Mouse (Mus musculus): ENCODE results near the gene Hic2.
A peak's percentile ranks its signal among the peaks of the same experiment; 100 is the strongest.

Gene Hic2

GRCm38 (mm10) chr16:17276164-17277151, 43.1 kb downstream of the Hic2 start:
- DNase-seq (ENCODE audit: low spot score), result peak; percentile 89

GRCm38 (mm10) chr16:17277342-17278211, 44.2 kb downstream of the Hic2 start:
- DNase-seq (ENCODE audit: low spot score), result no peak

DNA sequence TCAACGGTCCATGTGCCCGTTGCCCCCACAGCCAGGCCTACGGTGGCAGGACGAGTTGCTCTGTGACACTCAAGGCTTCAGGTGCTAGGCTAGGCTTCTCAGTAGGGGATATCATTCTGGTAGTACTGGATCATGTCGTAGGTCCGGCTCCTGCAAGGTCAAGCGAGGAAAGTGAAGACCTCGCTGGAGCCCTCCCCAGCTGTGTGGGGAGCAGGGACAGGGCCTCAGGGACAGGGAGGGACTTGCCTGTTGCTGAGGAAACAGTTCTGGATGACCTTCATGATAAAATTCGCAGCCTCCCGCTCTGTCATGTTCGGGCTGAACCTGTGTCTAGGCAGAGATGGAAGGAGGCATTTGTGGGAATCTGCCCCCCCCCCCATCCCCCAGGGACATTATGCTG, 47.1 kb downstream of the Hic2 start:
- no peak for DNase-seq (ENCODE audit: low spot score)

DNA sequence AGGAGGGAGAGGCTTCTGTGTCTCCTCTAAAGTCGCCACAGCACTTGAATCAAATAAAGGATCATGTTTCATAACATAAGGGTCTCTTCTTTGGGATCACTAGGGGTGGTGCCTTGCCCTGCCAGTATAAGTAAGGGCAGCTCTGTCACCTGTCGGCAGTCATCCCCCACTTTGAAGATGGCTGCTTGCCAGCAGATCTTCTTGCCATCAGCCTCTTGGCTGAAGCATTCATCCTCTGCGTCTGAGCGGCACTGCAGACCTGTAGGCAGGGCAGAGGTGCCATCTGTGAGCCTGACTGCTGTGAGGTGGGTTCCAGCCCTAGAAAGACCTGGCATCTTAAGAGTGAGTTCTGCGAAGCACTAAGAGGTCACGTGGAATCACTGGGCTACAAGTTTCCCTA, 49.8 kb downstream of the Hic2 start:
- no peak for DNase-seq (ENCODE audit: low spot score)

GRCm38 (mm10) chr16:17287103-17287502, 53.7 kb downstream of the Hic2 start:
- no peak for DNase-seq (ENCODE audit: low spot score)

DNA sequence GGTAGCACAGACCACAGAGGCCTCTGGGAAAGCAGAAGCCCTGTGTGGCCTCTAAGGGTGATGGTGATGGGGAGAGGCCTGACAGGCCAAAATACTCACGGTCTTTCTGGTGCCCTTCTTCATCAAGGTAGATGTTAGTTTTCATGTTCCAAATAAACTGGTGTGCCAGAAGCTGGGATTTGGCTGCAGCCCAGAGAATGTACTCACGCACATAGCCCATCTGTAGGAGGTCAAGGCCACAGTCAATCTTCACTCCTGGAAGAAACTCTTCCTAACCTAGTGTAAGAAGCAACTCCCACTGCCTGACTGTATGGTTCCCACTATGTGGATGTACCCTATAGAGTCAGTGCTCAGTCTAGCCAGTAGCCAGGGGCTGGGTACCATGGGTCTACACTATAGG, 57.6 kb downstream of the Hic2 start:
- DNase-seq (ENCODE audit: low spot score), result no peak

DNA sequence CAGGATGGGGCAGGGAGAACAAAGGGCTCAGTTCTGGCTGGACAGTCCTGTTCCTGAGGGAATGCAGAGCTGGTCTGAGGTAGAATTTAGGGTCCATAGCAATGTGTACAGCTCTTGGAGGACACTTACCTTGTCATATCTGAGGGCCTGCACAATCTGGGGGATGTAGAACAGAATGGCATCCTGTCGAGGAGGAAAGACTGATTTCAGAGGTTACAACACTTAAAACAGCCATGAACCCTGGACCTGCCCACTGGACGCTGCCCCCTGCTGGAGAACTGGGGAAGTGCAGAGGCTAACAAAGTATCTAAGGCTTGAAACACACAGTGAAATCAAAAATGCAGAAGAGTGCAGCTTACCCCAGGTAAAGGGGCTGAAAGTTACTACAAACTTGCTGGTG, 59.4 kb downstream of the Hic2 start:
- peak; percentile 45 for DNase-seq (ENCODE audit: low spot score)

DNA sequence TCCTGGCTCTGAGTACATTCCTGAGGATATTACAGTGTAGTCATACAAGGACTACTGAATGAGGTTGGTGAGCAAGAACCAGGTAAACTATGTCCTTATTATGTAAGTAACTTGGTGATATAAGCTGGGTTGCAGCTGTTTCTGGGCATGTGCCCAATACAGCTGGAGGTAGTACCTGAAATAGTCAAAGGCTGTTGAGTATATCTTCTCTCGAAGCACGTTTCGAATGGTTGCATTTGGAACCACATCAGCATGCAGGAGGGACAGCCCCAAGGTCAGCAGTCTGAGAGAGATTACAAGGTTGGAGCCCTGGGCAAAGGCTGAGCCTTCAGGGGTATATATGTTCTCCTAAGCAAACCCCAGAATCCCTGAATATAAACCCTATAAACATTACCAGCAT, 67.4 kb downstream of the Hic2 start:
- no peak for DNase-seq (ENCODE audit: low spot score)

GRCm38 (mm10) chr16:17303521-17304245, 70.3 kb downstream of the Hic2 start:
- no peak for DNase-seq (ENCODE audit: low spot score)

DNA sequence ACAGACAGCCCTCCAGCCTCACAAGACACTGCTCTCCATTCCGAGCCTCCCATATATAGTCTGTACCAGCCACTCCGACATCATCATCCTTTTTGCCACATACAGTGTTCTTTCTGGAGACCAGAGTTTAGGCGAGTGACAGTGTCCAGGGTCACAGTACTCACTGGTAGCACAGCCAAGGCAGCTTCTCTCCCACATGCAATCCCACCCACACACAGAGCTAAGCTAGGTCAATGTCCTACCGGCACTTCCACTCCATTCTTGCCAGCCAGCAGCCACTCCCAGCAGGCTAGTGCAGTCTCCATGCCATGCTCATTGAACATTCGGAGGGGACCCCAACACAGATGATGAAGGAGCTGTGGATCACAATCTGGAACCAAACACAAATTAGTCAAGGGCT, 74.1 kb downstream of the Hic2 start:
- DNase-seq (ENCODE audit: low spot score), result no peak

- DNase-seq (ENCODE audit: low spot score), result no peak
Observed at GRCm38 (mm10) chr16:17309036-17309435, 75.7 kb downstream of the Hic2 start.

- no peak for DNase-seq (ENCODE audit: low spot score)
Observed at GRCm38 (mm10) chr16:17312531-17312930, 79.2 kb downstream of the Hic2 start.

Measured in ovary, postnatal 10 days (tissue).